Mouse (Mus musculus): ENCODE measurements around the gene Cenpn. TPM values are rescaled to one million over a fixed set of nuclear protein-coding genes. Genes with fewer than 3 reads are reported as not detected.

Gene Cenpn
- polyA plus RNA-seq (2015; fragmentation: Nextera tagmentation; extraction: Ambion mirVana), result 13.5 and 15.2 TPM in 2 replicates

DNA sequence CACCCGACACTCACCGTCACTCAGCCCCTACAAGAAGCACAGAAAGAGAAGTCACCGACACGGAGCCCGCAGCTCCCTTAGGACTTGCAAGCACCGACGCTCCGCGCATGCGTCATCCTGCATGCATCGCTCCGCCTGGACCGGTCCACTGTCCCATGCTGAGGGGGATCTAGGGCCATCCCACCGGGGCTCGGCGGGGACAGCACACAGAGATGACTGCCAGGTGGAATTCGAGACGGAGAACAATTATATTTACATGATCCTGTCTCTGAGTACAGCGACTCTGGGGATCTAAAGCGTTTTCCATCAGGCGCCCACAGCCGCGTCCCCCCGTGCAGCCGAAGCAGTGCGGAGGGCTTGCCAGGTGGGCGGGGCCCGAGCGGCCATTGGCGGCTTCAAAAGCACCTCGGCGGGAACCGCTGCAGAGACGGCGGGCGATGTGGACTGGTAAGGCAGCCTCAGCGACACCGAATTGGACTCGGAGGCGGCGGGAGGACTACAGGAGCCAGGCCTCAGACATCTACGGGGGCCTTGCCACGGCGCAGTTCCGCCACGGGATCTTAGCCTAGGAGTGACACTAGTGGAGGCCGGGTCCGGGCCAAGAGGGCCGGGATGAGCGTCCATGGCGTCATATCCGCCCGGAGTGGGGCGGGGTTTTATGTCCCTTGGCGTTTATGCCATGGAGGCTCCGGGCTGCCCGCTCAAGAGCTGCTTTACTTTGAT, at the start of gene Cenpn, which contains the start of gene Cmc2:
Gene Cenpn, plus strand, starts transcription at position 394 of the 723 bp plus-strand sequence.
Gene Cmc2, minus strand, starts transcription at position 119 of the 723 bp plus-strand sequence.
- ATAC-seq, result peak; percentile 96
- 0% methylated on average over 57 of the region's 57 CpGs for WGBS
- peak within 1 kb of the TSS; percentile 72 for H3K9ac ChIP-seq (replicated peaks; ENCODE audit: low read depth, low read length)
- no peaks in the 10 kb centered on the region for H3K27me3 ChIP-seq (replicated peaks; ENCODE audit: control insufficient read depth, insufficient read depth, low read length)
- H3K4me2 ChIP-seq (ENCODE audit: low read length), result peak within 1 kb of the TSS; percentile 85
- peak within 1 kb of the TSS; percentile 81 for H3K27ac ChIP-seq (ENCODE audit: low read length)
- peaks cover 10% of the 10 kb centered on the region for H3K4me1 ChIP-seq (replicated peaks; ENCODE audit: control insufficient read depth, insufficient read depth, low read length)
- H3K4me3 ChIP-seq (replicated peaks; ENCODE audit: low read length), result peak within 1 kb of the TSS; percentile 57
- H3K36me3 ChIP-seq (ENCODE audit: control insufficient read depth, insufficient read depth), result no peaks in the 10 kb centered on the region
- no peaks in the 10 kb centered on the region for H3K9me3 ChIP-seq (ENCODE audit: control insufficient read depth, low read length)

DNA sequence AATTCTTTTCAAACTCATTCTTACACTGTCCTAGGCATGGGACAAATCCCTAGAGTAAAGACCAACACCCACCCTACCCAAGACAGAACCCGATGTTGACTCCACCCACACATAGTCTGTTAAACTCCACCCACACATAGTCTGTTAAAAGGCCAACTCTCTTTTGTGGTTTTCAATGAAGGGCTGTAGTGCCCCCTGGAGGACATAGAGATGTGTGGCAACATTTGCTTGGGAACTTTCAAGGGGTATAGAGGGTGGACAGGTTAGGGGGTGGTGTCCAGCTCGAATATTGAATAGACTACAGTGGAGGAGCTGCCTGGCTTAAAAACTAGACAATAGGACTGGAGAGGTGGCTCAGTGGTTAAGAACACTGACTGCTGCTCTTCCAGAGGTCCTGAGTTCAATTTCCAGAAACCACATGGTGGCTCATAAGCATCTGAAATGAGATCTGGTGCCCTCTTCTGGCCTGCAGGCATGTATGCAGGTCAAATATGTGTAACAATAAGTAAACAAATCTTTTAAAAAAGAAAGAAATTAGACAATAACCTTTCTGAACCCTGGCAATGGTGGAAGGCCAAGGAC, 48.7 kb upstream of the Cenpn start:
- Histone ChIP-seq H3K27ac (ENCODE audit: low read length) (no peak overlapping the region), H3K9ac (replicated peaks; ENCODE audit: low read depth, low read length) (no peak overlapping the region), H3K27me3 (replicated peaks; ENCODE audit: control insufficient read depth, insufficient read depth, low read length) (no peaks in the 10 kb centered on the region), H3K36me3 (ENCODE audit: control insufficient read depth, insufficient read depth) (no peaks in the 10 kb centered on the region), H3K4me1 (replicated peaks; ENCODE audit: control insufficient read depth, insufficient read depth, low read length) (no peaks in the 10 kb centered on the region), H3K4me2 (ENCODE audit: low read length) (no peak overlapping the region), H3K4me3 (replicated peaks; ENCODE audit: low read length) (no peak overlapping the region), H3K9me3 (ENCODE audit: control insufficient read depth, low read length) (no peaks in the 10 kb centered on the region)
- ATAC-seq, result no peak
- 83% methylated on average over 2 of the region's 2 CpGs for WGBS

DNA sequence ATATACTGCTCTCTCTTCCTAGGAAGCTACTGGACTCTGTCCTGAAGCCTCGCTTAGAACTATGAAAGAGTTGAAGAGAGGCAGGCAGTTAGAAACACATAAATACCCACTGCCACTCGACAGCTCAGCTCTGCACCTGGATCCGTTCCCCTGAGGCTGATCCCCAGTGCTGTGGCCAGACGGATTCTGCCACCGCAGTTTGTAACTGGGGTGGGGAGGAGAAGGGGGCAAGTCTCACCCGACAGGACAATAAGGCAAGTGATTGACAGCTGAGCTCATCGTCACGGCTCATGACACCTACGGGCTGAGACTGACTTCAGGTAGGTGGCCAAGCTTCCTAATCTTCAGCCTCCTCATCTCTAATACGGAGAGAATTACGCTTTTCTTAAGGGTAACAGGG, 47.9 kb upstream of the Cenpn start:
- H3K4me3 ChIP-seq (replicated peaks; ENCODE audit: low read length), result no peak overlapping the region
- H3K9me3 ChIP-seq (ENCODE audit: control insufficient read depth, low read length), result no peaks in the 10 kb centered on the region
- no peaks in the 10 kb centered on the region for H3K36me3 ChIP-seq (ENCODE audit: control insufficient read depth, insufficient read depth)
- H3K27me3 ChIP-seq (replicated peaks; ENCODE audit: control insufficient read depth, insufficient read depth, low read length), result no peaks in the 10 kb centered on the region
- no peak overlapping the region for H3K27ac ChIP-seq (ENCODE audit: low read length)
- WGBS, result 84% methylated on average over 11 of the region's 11 CpGs
- no peaks in the 10 kb centered on the region for H3K4me1 ChIP-seq (replicated peaks; ENCODE audit: control insufficient read depth, insufficient read depth, low read length)
- H3K9ac ChIP-seq (replicated peaks; ENCODE audit: low read depth, low read length), result no peak overlapping the region
- ATAC-seq, result no peak
- no peak overlapping the region for H3K4me2 ChIP-seq (ENCODE audit: low read length)

DNA sequence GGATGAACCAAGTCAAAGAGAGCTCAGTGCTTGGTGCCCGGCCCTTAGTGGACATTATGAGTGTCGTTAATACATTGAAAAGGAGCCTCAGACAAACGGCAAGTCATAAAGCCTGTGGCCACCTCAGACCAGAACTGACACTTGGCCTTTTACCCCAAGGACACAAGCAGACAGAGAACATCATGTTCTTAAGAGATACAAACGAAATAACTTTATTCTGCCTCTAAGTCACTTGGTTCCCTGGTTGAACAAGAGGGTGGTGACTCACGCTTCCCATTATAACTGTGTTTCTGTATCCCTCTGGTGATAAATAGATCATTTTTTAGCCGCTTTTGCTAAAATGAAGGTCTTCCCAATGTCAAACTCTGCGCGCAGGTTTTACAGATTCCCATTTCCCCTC, 47.5 kb upstream of the Cenpn start:
- no peak for ATAC-seq
- no peaks in the 10 kb centered on the region for H3K36me3 ChIP-seq (ENCODE audit: control insufficient read depth, insufficient read depth)
- H3K4me2 ChIP-seq (ENCODE audit: low read length), result no peak overlapping the region
- no peak overlapping the region for H3K9ac ChIP-seq (replicated peaks; ENCODE audit: low read depth, low read length)
- no peak overlapping the region for H3K27ac ChIP-seq (ENCODE audit: low read length)
- H3K4me3 ChIP-seq (replicated peaks; ENCODE audit: low read length), result no peak overlapping the region
- 82% methylated on average over 8 of the region's 8 CpGs for WGBS
- H3K27me3 ChIP-seq (replicated peaks; ENCODE audit: control insufficient read depth, insufficient read depth, low read length), result no peaks in the 10 kb centered on the region
- H3K4me1 ChIP-seq (replicated peaks; ENCODE audit: control insufficient read depth, insufficient read depth, low read length), result no peaks in the 10 kb centered on the region
- H3K9me3 ChIP-seq (ENCODE audit: control insufficient read depth, low read length), result no peaks in the 10 kb centered on the region

DNA sequence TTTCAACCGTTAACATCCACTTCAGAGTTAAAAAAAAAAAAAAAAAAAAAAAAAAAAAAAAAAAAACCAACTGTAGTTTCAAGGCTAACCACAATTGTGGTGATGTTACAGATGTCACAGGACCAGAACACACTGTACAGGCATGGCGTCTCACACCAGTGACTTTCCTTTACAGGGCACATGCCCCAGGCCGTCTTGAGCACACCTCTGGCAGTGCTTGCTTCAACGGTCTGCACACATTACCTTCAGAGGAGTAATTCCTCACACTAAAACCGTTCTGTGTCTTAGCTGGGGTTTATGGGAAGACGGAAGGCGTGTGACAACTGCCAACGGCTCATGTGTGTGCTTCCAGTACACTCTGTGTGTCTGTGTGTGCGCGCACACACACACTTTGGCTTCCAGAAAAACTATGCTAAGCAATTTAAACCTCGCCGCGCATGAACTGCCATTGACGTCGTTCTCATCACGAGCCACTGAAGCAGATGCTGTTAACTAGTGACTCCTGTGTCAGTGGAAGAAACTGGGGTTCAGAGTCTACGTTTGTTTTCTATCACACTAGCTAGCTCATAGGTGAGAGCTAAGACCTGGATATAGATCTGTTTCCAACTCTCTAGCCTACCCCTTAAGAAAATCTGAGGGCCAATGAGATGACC, 45.6 kb upstream of the Cenpn start:
- Histone ChIP-seq H3K4me3 (replicated peaks; ENCODE audit: low read length) (no peak overlapping the region), H3K27me3 (replicated peaks; ENCODE audit: control insufficient read depth, insufficient read depth, low read length) (no peaks in the 10 kb centered on the region), H3K4me2 (ENCODE audit: low read length) (no peak overlapping the region), H3K9me3 (ENCODE audit: control insufficient read depth, low read length) (no peaks in the 10 kb centered on the region), H3K4me1 (replicated peaks; ENCODE audit: control insufficient read depth, insufficient read depth, low read length) (no peaks in the 10 kb centered on the region), H3K9ac (replicated peaks; ENCODE audit: low read depth, low read length) (no peak overlapping the region), H3K36me3 (ENCODE audit: control insufficient read depth, insufficient read depth) (no peaks in the 10 kb centered on the region), H3K27ac (ENCODE audit: low read length) (no peak overlapping the region)
- no peak for ATAC-seq
- 84% methylated on average over 17 of the region's 17 CpGs for WGBS

DNA sequence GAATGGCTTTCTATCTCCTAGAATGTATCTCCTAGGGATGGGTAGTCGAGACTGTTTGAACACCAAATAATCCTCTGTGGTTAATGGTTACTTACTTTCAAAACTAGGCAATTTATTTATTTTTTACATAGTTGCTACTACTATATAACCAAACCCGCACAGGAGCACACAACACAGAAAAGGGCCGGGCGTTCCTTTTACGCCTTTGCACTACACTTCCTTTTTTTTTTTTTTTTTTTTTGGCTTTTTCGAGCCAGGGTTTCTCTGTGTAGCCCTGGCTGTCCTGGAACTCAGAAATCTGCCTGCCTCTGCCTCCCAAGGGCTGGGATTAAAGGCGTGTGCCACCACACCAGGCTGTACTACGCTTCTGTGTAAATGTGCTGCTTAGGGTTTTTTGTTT, 40.1 kb upstream of the Cenpn start:
- Histone ChIP-seq H3K9ac (replicated peaks; ENCODE audit: low read depth, low read length) (no peak overlapping the region), H3K27me3 (replicated peaks; ENCODE audit: control insufficient read depth, insufficient read depth, low read length) (no peaks in the 10 kb centered on the region), H3K27ac (ENCODE audit: low read length) (no peak overlapping the region), H3K36me3 (ENCODE audit: control insufficient read depth, insufficient read depth) (no peaks in the 10 kb centered on the region), H3K4me2 (ENCODE audit: low read length) (no peak overlapping the region), H3K4me1 (replicated peaks; ENCODE audit: control insufficient read depth, insufficient read depth, low read length) (no peaks in the 10 kb centered on the region), H3K9me3 (ENCODE audit: control insufficient read depth, low read length) (no peaks in the 10 kb centered on the region), H3K4me3 (replicated peaks; ENCODE audit: low read length) (no peak overlapping the region)
- WGBS, result 83% methylated on average over 8 of the region's 8 CpGs
- no peak for ATAC-seq

DNA sequence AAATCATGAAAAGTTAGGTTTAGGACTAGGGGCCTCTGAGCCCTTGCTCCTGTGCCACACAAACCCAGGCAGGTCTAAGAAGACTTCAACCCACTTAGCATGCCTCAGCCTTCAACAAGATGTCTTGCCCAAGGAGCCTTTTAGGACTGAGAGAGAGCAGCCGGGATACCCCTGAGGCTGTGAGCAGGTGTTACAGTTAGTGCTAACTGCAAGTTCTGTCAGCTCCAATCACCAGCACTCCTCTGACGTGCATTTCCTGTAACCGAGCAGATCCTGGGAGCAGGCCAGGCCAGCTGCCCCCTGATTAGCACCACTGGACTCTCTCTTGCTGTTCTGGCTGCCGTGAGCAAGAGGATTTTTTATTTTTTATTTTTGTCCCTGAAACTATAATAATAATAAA, 33.7 kb upstream of the Cenpn start:
- Histone ChIP-seq H3K36me3 (ENCODE audit: control insufficient read depth, insufficient read depth) (0 out of 2 replicates have a peak, but pooled peaks cover 2% of the 10 kb centered on the region), H3K4me3 (replicated peaks; ENCODE audit: low read length) (no peak overlapping the region), H3K4me1 (replicated peaks; ENCODE audit: control insufficient read depth, insufficient read depth, low read length) (no peaks in the 10 kb centered on the region), H3K9ac (replicated peaks; ENCODE audit: low read depth, low read length) (no peak overlapping the region), H3K9me3 (ENCODE audit: control insufficient read depth, low read length) (no peaks in the 10 kb centered on the region), H3K4me2 (ENCODE audit: low read length) (no peak overlapping the region), H3K27me3 (replicated peaks; ENCODE audit: control insufficient read depth, insufficient read depth, low read length) (no peaks in the 10 kb centered on the region), H3K27ac (ENCODE audit: low read length) (no peak overlapping the region)
- WGBS, result 85% methylated on average over 4 of the region's 4 CpGs
- ATAC-seq, result no peak

DNA sequence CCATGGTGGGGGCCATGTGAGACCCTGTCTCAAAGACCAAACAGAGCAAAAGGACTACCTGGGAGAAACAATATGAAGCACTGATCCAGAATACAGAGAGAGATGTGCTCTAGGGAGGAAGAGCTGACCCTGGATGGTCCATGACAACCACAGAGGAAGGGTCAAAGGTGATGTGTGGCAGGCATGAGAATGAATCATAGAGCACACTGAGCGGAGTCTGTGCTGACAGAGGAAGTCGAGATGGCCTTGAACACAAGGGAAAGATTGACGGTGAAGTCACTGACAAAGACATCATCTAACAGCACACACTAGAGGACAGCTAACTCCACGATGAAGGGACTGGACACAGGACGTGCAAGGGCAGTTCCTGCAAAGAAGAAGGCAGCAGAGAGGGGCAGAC, 30.1 kb upstream of the Cenpn start:
- Histone ChIP-seq H3K4me1 (replicated peaks; ENCODE audit: control insufficient read depth, insufficient read depth, low read length) (no peaks in the 10 kb centered on the region), H3K4me2 (ENCODE audit: low read length) (no peak overlapping the region), H3K4me3 (replicated peaks; ENCODE audit: low read length) (no peak overlapping the region), H3K27ac (ENCODE audit: low read length) (no peak overlapping the region), H3K9ac (replicated peaks; ENCODE audit: low read depth, low read length) (no peak overlapping the region), H3K36me3 (ENCODE audit: control insufficient read depth, insufficient read depth) (0 out of 2 replicates have a peak, but pooled peaks cover 2% of the 10 kb centered on the region), H3K27me3 (replicated peaks; ENCODE audit: control insufficient read depth, insufficient read depth, low read length) (no peaks in the 10 kb centered on the region), H3K9me3 (ENCODE audit: control insufficient read depth, low read length) (no peaks in the 10 kb centered on the region)
- 91% methylated on average over 5 of the region's 5 CpGs for WGBS
- ATAC-seq, result no peak

DNA sequence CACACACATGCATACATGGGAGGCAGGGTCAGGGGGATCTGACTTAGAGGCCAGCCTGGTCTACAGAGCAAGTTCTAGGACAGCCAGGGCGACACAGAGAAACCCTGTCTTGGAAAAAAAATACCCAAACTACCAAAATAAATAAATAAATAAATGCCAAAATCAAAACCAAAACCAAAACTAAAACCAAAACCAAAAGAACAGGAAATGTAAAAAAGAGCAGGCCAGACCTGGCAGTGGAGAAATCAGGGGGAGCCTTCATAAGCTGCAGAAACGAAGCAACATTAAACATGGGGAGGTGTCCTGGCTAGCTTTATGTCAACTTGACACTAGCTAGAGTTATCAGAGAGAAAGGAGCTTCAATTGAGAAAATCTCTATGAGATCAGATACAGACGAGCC, 29.4 kb upstream of the Cenpn start:
- H3K36me3 ChIP-seq (ENCODE audit: control insufficient read depth, insufficient read depth), result 0 out of 2 replicates have a peak, but pooled peaks cover 2% of the 10 kb centered on the region
- H3K27ac ChIP-seq (ENCODE audit: low read length), result no peak overlapping the region
- no peak overlapping the region for H3K4me3 ChIP-seq (replicated peaks; ENCODE audit: low read length)
- no peaks in the 10 kb centered on the region for H3K27me3 ChIP-seq (replicated peaks; ENCODE audit: control insufficient read depth, insufficient read depth, low read length)
- H3K4me2 ChIP-seq (ENCODE audit: low read length), result no peak overlapping the region
- ATAC-seq, result no peak
- no peak overlapping the region for H3K9ac ChIP-seq (replicated peaks; ENCODE audit: low read depth, low read length)
- no peaks in the 10 kb centered on the region for H3K9me3 ChIP-seq (ENCODE audit: control insufficient read depth, low read length)
- H3K4me1 ChIP-seq (replicated peaks; ENCODE audit: control insufficient read depth, insufficient read depth, low read length), result no peaks in the 10 kb centered on the region
- 86% methylated on average over 3 of the region's 3 CpGs for WGBS
